In genomic region chr7:28957286-28957685, GRCm38 (mm10) we compare ENCODE assay signal across 14 mouse cellular contexts. TPM values are rescaled to one million over a fixed set of nuclear protein-coding genes. Genes with fewer than 3 reads are reported as not detected.
DNase-seq lines count a peak whose midpoint lies in the region; ATAC-seq and TF ChIP-seq lines count a peak whose summit lies in the region.
"Had no signal": no experiment of that assay in that cellular context is flagged by ENCODE, and none has a peak within 500 bp of the region (broad histone marks: within the 10 kb centered on the region; RNA-seq: fewer than 3 reads in every experiment).

No protein-coding gene starts in this region.

- 0 out of 2 replicates have a peak, but pooled peaks cover 3% of the 10 kb centered on the region for H3K36me3 ChIP-seq in heart, embryonic 15.5 days
- no peaks in the 10 kb centered on the region for H3K36me3 ChIP-seq in lung, postnatal 0 days (ENCODE audit: insufficient read depth, low read length)
- peaks cover 16% of the 10 kb centered on the region; the same call in 1 of the 2 replicates for H3K36me3 ChIP-seq in liver, embryonic 13.5 days
- no peaks in the 10 kb centered on the region; the same call in 1 of the 2 replicates for H3K36me3 ChIP-seq in stomach, postnatal 0 days (ENCODE audit: control insufficient read depth, insufficient read depth, low read length)
- H3K36me3 ChIP-seq: midbrain, embryonic 13.5 days had no signal

- no peak for ATAC-seq in heart, embryonic 15.5 days (replicated peaks; ENCODE audit: insufficient number of reproducible peaks, insufficient read depth, low FRiP score, low read depth)
- no peak for ATAC-seq in lung, postnatal 0 days
- ATAC-seq in liver, embryonic 13.5 days (ENCODE audit: low read depth), result no peak
- no peak for ATAC-seq in stomach, postnatal 0 days (ENCODE audit: low FRiP score, low TSS enrichment)
- ATAC-seq: midbrain, embryonic 13.5 days had no signal

- H3K4me3 ChIP-seq in heart, embryonic 15.5 days, result no peak overlapping the region
- H3K4me3 ChIP-seq in lung, postnatal 0 days (ENCODE audit: low read depth, low read length), result no peak overlapping the region
- no peak overlapping the region for H3K4me3 ChIP-seq in liver, embryonic 13.5 days (replicated peaks)
- no peak overlapping the region for H3K4me3 ChIP-seq in stomach, postnatal 0 days (ENCODE audit: low read depth, low read length)
- H3K4me3 ChIP-seq: embryonic facial prominence, embryonic 10.5 days; forebrain, embryonic 10.5 days; midbrain, embryonic 13.5 days had no signal

- H3K27me3 ChIP-seq in heart, embryonic 15.5 days, result no peaks in the 10 kb centered on the region
- H3K27me3 ChIP-seq in lung, postnatal 0 days (replicated peaks; ENCODE audit: insufficient read depth, low read length), result no peaks in the 10 kb centered on the region
- no peaks in the 10 kb centered on the region for H3K27me3 ChIP-seq in liver, embryonic 13.5 days
- no peaks in the 10 kb centered on the region for H3K27me3 ChIP-seq in stomach, postnatal 0 days (ENCODE audit: control insufficient read depth, insufficient read depth, low read length)
- H3K27me3 ChIP-seq: midbrain, embryonic 13.5 days had no signal

- intact Hi-C loops in heart, postnatal 14 days (cut with DNase I), result loop anchor here (5.0 kb wide), 1 partner anchor 35 kb away; no protein-coding TSS in a partner anchor

- H3K4me2 ChIP-seq in heart, embryonic 15.5 days, result peak overlapping the region; percentile 83; the same call in 1 of the 2 replicates
- no peak overlapping the region for H3K4me2 ChIP-seq in lung, postnatal 0 days (replicated peaks; ENCODE audit: low read depth, low read length)
- H3K4me2 ChIP-seq in liver, embryonic 13.5 days, result no peak overlapping the region
- no peak overlapping the region for H3K4me2 ChIP-seq in stomach, postnatal 0 days (replicated peaks; ENCODE audit: low read depth)
- H3K4me2 ChIP-seq: midbrain, embryonic 13.5 days had no signal

- DNase-seq in heart, postnatal 14 days, result no peak
- DNase-seq in lung, postnatal 0 days (ENCODE audit: low spot score), result peak; percentile 64
- DNase-seq in lung, postnatal 14 days, result no peak
- DNase-seq in liver, embryonic 13.5 days, result no peak
- no peak for DNase-seq in stomach, postnatal 0 days (ENCODE audit: low spot score)
- no peak for DNase-seq in ovary, postnatal 10 days (ENCODE audit: low spot score)
- no peak for DNase-seq in kidney, adult 18-20 months
- DNase-seq: cerebellum, adult 9-11 months; left cerebral cortex, postnatal 4 days; thymus, postnatal 25 days had no signal

- peaks cover 85% of the 10 kb centered on the region for H3K4me1 ChIP-seq in heart, embryonic 15.5 days (replicated peaks)
- H3K4me1 ChIP-seq in lung, postnatal 0 days (ENCODE audit: insufficient read depth, low read depth, low read length), result peaks cover 46% of the 10 kb centered on the region; the same call in 1 of the 2 replicates
- H3K4me1 ChIP-seq in liver, embryonic 13.5 days (replicated peaks), result peaks cover 91% of the 10 kb centered on the region
- peaks cover 19% of the 10 kb centered on the region for H3K4me1 ChIP-seq in stomach, postnatal 0 days (replicated peaks; ENCODE audit: control insufficient read depth, insufficient read depth)

- no peaks in the 10 kb centered on the region for H3K9me3 ChIP-seq in heart, embryonic 15.5 days (replicated peaks)
- H3K9me3 ChIP-seq in lung, postnatal 0 days (ENCODE audit: low read length), result no peaks in the 10 kb centered on the region
- no peaks in the 10 kb centered on the region for H3K9me3 ChIP-seq in liver, embryonic 13.5 days (replicated peaks)
- no peaks in the 10 kb centered on the region for H3K9me3 ChIP-seq in stomach, postnatal 0 days (ENCODE audit: control insufficient read depth, low read length)
- H3K9me3 ChIP-seq: embryonic facial prominence, embryonic 10.5 days; forebrain, embryonic 10.5 days; midbrain, embryonic 13.5 days had no signal

- peak overlapping the region; percentile 97 for H3K27ac ChIP-seq in heart, embryonic 15.5 days
- peak overlapping the region; percentile 76; the same call in 1 of the 2 replicates for H3K27ac ChIP-seq in lung, postnatal 0 days (ENCODE audit: low read length)
- peak overlapping the region; percentile 92 for H3K27ac ChIP-seq in liver, embryonic 13.5 days
- H3K27ac ChIP-seq in stomach, postnatal 0 days (replicated peaks), result 0 out of 2 replicates have a peak overlapping the region, but pooled peaks have one; percentile 6
- H3K27ac ChIP-seq: embryonic facial prominence, embryonic 10.5 days; forebrain, embryonic 10.5 days; midbrain, embryonic 13.5 days had no signal

- H3K9ac ChIP-seq in heart, embryonic 15.5 days, result peak overlapping the region; percentile 23; the same call in 1 of the 2 replicates
- no peak overlapping the region for H3K9ac ChIP-seq in lung, postnatal 0 days (replicated peaks; ENCODE audit: low read depth)
- H3K9ac ChIP-seq in liver, embryonic 13.5 days, result peak overlapping the region; percentile 99
- H3K9ac ChIP-seq in stomach, postnatal 0 days (ENCODE audit: low read length), result no peak overlapping the region
- H3K9ac ChIP-seq: midbrain, embryonic 13.5 days had no signal

- peak; percentile 9; the same call in 1 of the 2 replicates for TF ChIP-seq EP300 in lung, postnatal 0 days (IDR thresholded peaks at IDR 0.05)
- no peak for TF ChIP-seq EP300 in stomach, postnatal 0 days (optimal IDR thresholded peaks at IDR 0.05)

- 56% methylated on average over 6 of the region's 6 CpGs for WGBS in heart, embryonic 15.5 days
- 40% methylated on average over 6 of the region's 6 CpGs for WGBS in lung, postnatal 0 days
- 70% methylated on average over 6 of the region's 6 CpGs for WGBS in liver, embryonic 13.5 days (ENCODE audit: insufficient replicate concordance)
- WGBS in stomach, postnatal 0 days, result 54% methylated on average over 6 of the region's 6 CpGs

- TF ChIP-seq CTCF in lung, postnatal 0 days (IDR thresholded peaks at IDR 0.05), result 0 out of 2 replicates have a peak, but pooled peaks have one; percentile 12
- TF ChIP-seq CTCF in stomach, postnatal 0 days (IDR thresholded peaks at IDR 0.05; ENCODE audit: low read depth), result no peak

RNA-seq across cellular contexts. Expression of gene Actn4, which starts 4.9 kb away (rescaled TPM):
- 236 and 281 TPM in 2 replicates for polyA plus RNA-seq in heart, embryonic 15.5 days (2015; fragmentation: Nextera tagmentation; extraction: Ambion mirVana)
- 100 to 1,000 TPM; 110 to 127 TPM for total RNA-seq in heart, postnatal 14 days (2021)
- polyA plus RNA-seq in lung, postnatal 0 days (2015; fragmentation: Nextera tagmentation; extraction: Ambion mirVana), result 202 and 218 TPM in 2 replicates
- 116 and 131 TPM in 2 replicates for polyA plus RNA-seq in liver, embryonic 13.5 days (2015; fragmentation: Nextera tagmentation; extraction: Ambion mirVana)
- 216 and 227 TPM in 2 replicates for polyA plus RNA-seq in stomach, postnatal 0 days (2015; fragmentation: Nextera tagmentation; extraction: Ambion mirVana)

RNA-seq across cellular contexts. Expression of gene Eif3k, which starts 24.4 kb away (rescaled TPM):
- polyA plus RNA-seq in heart, embryonic 15.5 days (2015; fragmentation: Nextera tagmentation; extraction: Ambion mirVana), result 239 and 261 TPM in 2 replicates
- total RNA-seq in heart, postnatal 14 days (2021), result 100 to 1,000 TPM; 157 to 159 TPM
- 287 and 294 TPM in 2 replicates for polyA plus RNA-seq in lung, postnatal 0 days (2015; fragmentation: Nextera tagmentation; extraction: Ambion mirVana)
- polyA plus RNA-seq in liver, embryonic 13.5 days (2015; fragmentation: Nextera tagmentation; extraction: Ambion mirVana), result 294 and 308 TPM in 2 replicates
- polyA plus RNA-seq in stomach, postnatal 0 days (2015; fragmentation: Nextera tagmentation; extraction: Ambion mirVana), result 294 and 295 TPM in 2 replicates

RNA-seq across cellular contexts. Expression of gene Map4k1, which starts 24.6 kb away (rescaled TPM):
- 2.8 and 7.6 TPM in 2 replicates for polyA plus RNA-seq in heart, embryonic 15.5 days (2015; fragmentation: Nextera tagmentation; extraction: Ambion mirVana)
- total RNA-seq in heart, postnatal 14 days (2021), result 1 to 10 TPM in 1 of 2 experiments, under 1 TPM in 1; 0.96 to 2.4 TPM
- 2.0 and 3.5 TPM in 2 replicates for polyA plus RNA-seq in lung, postnatal 0 days (2015; fragmentation: Nextera tagmentation; extraction: Ambion mirVana)
- polyA plus RNA-seq in liver, embryonic 13.5 days (2015; fragmentation: Nextera tagmentation; extraction: Ambion mirVana), result 27.4 and 29.1 TPM in 2 replicates
- polyA plus RNA-seq in stomach, postnatal 0 days (2015; fragmentation: Nextera tagmentation; extraction: Ambion mirVana), result 3.0 and 3.6 TPM in 2 replicates

Comparison
In these comparisons a context has a peak if more than half of its experiments do, and no peak if none do; other contexts are left out.
1. H3K27ac ChIP-seq: peak in every context shown above with its lines; median percentile 97 in heart, embryonic 15.5 days; 92 in liver, embryonic 13.5 days; 76 in lung, postnatal 0 days; 6 in stomach, postnatal 0 days.
2. H3K9ac ChIP-seq: peak in heart, embryonic 15.5 days (single experiment) and liver, embryonic 13.5 days (single experiment); none in lung, postnatal 0 days (single experiment) and stomach, postnatal 0 days (single experiment).